Mouse (Mus musculus) testis, postnatal 10 days (tissue): ENCODE measurements at regions not wholly inside any gene's neighbourhood (a gene's known extent, or its start where the extent isn't known, plus 50 kb on each side); places are given as distances from the start of the nearest gene placed in this dataset.

Source experiments
- DNase-seq: peaks from one replicate; pipeline ENCODE4 v3.0.0; 2021; ENCODE audit warnings: low spot score

GRCm38 (mm10) chr7:135888598-135888997 lies 172.4 kb upstream of the Mki67 start:
- DNase-seq, result no peak

GRCm38 (mm10) chr7:135889016-135889726 lies 173.0 kb upstream of the Mki67 start:
- DNase-seq, result peak; percentile 56

DNA sequence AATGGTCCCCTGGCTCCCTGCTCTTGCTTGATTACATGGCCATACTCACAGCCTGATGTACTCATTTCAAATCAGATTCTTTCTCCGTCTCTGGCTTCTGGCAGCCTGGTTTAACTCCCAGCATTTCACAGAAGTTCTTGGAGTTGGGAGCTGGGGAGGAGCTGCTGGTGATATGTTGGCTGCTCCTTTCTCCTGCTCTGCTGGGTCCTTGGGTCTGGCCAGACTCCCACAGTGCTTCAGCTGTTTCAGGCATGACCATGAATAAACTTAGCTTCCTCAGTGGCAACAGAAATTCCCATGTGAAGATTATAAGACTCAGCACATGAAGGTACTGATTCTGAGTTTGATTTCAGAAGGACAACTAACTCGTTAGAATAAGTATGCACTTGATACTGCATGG lies 182.7 kb upstream of the Mki67 start:
- peak; percentile 28 for DNase-seq

DNA sequence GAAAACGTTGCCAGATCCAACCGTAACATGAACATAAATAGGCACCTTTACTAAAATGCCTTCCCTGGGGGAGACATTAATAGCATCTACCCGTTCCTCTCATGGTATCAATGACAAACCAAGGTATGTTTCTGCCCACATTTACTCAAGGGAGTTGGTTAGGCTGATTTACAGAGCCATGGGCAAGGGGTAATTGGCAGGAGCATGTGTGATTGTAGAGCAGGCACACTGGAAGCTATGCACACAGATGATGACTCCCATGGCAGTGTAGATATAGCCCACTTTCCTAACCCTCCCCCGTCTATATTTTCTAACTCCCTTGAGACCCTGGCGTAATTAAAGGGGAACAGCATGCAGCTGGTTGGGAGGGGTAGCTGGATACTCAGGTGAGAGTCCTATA lies 183.6 kb upstream of the Mki67 start:
- no peak for DNase-seq

- DNase-seq, result peak; percentile 49
These were observed 184.7 kb upstream of the Mki67 start for GRCm38 (mm10) chr7:135900861-135901321.

- no peak for DNase-seq
These were observed 186.2 kb upstream of the Mki67 start for GRCm38 (mm10) chr7:135902106-135903055.

- no peak for DNase-seq
These were observed 195.2 kb upstream of the Mki67 start for GRCm38 (mm10) chr7:135911376-135911775.

- no peak for DNase-seq
These were observed 197.9 kb upstream of the Mki67 start for GRCm38 (mm10) chr7:135913923-135914634.

GRCm38 (mm10) chr7:135923876-135924275 lies 207.7 kb upstream of the Mki67 start:
- no peak for DNase-seq

GRCm38 (mm10) chr7:135924641-135925040 lies 208.5 kb upstream of the Mki67 start:
- DNase-seq, result no peak

GRCm38 (mm10) chr7:135930091-135930490 lies 213.9 kb upstream of the Mki67 start:
- no peak for DNase-seq

- no peak for DNase-seq
These were observed 216.5 kb upstream of the Mki67 start for GRCm38 (mm10) chr7:135932595-135933175.

DNA sequence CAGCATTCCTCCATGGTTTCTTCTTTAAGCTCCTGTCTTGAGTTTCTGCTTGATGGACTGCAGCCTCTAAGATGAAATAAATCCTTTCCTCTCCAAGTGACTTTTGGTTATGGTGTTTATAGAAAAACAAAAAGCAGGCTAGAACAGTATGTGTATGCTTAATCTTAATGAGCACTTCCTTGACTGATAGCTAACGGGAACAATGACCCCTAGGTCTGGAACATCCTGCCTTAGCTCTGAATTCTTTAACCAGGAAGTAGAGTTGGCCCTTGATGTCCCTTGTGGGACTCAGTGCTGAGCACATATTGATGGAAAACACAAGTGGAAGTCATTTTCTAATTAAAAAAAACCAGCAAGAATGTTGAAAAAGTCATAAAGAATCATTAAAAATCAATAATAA lies 219.0 kb upstream of the Mki67 start:
- no peak for DNase-seq

GRCm38 (mm10) chr7:135937465-135937864 lies 221.3 kb upstream of the Mki67 start:
- DNase-seq, result no peak

DNA sequence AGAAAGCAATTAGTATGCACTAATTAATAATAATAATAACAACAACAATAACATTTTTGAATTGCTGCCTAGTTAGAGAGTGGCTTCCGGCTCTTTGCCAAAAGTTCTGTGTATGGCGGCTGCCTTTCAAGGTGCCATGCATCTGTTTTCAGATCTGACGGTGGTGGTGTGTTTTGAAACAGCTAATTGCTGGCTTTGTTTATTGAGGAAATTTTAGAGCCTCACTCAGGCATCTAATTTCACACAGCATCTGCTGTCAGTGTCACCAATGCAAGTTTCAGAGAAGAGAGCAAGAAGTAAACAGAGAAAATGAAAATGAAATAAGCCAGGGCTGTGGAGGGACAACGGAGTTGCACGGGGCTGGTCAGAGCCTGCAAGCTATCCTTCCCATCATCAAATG lies 223.2 kb upstream of the Mki67 start:
- no peak for DNase-seq

DNA sequence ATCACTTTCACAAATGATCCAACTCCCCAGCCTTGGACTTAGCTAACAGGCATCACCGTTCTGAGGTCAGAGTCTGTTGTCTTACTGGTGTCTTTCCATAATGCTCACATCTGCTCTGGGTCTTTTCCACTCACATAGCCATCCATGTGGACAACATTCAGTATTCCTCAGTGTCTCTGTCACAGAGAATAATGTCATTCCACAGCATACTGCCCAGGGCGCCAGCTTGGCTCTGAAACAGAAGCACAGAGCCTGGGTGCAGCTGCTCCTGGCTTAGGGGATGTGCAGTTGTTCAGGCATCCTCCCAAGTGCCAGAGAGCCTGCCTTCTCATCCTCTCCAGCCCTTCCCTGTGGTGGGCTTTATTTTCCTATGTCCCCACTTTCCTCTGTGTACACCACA lies 226.7 kb upstream of the Mki67 start:
- no peak for DNase-seq

- DNase-seq, result no peak
These were observed 230.0 kb upstream of the Mki67 start for GRCm38 (mm10) chr7:135946071-135946646.

GRCm38 (mm10) chr7:135961026-135961425 lies 244.9 kb upstream of the Mki67 start:
- DNase-seq, result no peak

DNA sequence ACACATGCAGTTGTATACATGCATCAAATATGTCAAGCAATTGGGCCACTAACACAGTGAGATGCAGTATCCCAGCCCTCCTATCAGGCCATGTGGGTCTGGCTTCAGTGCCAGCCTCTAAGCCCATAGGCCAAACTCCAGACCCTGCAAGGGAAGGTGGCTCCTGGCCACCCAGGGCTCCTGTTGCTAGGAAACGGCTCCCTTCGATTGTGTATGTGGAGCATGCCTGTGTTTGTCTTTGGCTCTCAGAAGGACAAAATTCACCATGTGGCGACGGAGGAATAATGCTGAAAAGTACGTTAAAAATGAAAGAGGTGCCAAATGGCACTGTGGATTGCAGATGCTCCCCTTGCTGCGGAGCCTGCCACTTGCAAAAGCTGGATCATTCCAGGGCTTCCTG lies 249.4 kb upstream of the Mki67 start:
- DNase-seq, result no peak

DNA sequence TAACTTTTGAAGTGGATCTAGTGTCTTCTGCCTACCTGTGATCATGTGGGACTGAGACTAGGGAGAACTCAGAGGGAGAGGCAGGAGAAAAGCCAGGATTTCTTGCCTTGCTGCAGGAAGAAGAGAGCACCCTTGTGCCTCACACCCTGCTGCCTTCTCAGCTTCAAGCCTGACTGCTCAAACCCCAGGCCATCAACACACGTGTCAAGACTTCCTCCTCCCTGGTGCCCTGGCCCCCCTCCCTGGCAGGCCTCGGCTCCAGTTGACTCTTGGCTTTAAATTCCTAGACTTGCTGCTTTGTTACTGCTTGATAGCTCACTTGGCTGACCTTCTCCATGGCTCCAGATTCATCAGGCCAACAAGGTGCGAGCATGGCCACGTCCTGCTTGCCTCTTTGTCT lies 250.1 kb upstream of the Mki67 start:
- no peak for DNase-seq

GRCm38 (mm10) chr7:135968638-135969037 lies 252.5 kb upstream of the Mki67 start:
- no peak for DNase-seq

GRCm38 (mm10) chr7:135986021-135986420 lies 269.9 kb upstream of the Mki67 start:
- DNase-seq, result no peak
